Mouse (Mus musculus): Measurements from ENCODE around the gene Cflar.
"Not testable (repeated sequence)": the region's sequence is repeated elsewhere in the genome, so short reads cannot be mapped to it uniquely, and the experiment has no call there.

Gene Cflar

DNA sequence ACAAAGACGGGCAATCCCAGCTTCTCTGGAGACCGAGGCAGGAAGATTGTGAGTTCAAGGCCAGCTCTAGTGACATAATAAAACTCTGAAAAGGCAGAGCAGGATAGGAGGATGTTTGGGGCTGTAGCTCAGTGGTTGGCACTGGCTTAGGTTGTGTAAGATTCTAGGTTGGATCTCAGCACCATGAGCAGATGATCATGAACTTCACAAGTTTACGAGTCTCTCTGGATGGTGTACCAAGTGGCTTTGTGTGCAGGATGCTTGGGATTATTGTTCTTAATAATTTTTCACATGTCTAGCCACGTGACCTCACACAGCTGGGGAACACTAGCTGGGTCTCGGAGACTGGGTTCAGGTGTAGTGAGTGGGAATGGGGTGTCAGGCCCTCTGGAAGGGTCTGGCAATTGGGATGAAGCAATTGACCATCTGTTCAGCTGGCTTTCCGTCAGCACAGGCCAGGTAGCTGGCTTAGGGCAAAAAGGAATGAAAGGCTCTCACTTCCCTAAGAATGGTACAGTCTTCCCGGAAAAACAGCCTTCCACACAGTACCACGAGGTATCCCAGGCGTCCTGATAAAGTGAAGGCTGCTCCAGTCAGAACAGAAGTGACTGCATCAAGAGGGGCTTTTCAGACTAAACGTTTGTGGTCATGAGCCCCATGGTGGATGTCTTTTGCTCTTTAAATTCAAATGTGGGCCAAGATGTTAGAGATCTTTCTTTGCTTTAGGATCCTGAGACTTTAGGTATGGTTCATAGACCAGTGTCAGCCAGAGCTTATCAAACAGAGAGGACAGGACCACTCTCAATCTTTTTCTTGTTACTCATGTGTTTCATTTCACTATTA lies 16.7 kb downstream of the Cflar start:
- no peak for DNase-seq (ENCODE audit: low read depth, low spot score)

DNA sequence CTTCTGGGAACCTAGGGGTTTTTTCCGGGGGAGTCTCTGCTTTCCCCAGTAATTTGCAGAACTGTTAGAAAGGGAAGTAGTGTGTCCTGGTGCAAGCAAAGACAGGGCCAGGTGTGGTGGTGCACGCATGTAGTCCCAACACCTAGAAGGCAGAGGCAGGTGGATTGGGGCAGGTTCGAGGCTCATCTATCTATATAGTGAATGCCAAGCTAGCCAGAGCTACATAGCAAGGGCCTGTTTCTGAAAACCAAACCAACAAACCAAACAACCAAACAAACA lies 17.2 kb downstream of the Cflar start:
- no peak for DNase-seq (ENCODE audit: low read depth, low spot score)

DNA sequence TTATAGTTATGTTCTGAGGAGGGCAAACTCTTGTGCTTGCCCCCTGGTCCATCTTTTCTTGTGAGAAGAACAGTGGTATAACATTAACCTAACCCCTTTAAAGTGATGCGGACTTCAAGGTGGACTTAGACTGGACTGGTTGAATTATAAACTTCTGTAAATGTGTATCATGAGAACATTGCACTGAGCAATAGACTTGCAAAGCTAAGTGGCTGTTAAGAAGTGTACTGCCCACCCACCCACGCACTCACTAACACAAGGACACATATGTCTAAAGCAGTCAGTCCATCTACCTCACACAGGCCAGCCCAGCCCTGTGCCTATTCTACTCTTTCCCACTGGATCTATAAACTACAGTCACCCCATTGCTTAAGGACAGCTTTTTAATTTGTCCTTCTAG lies 22.3 kb downstream of the Cflar start:
- DNase-seq (ENCODE audit: low read depth, low spot score), result no peak

DNA sequence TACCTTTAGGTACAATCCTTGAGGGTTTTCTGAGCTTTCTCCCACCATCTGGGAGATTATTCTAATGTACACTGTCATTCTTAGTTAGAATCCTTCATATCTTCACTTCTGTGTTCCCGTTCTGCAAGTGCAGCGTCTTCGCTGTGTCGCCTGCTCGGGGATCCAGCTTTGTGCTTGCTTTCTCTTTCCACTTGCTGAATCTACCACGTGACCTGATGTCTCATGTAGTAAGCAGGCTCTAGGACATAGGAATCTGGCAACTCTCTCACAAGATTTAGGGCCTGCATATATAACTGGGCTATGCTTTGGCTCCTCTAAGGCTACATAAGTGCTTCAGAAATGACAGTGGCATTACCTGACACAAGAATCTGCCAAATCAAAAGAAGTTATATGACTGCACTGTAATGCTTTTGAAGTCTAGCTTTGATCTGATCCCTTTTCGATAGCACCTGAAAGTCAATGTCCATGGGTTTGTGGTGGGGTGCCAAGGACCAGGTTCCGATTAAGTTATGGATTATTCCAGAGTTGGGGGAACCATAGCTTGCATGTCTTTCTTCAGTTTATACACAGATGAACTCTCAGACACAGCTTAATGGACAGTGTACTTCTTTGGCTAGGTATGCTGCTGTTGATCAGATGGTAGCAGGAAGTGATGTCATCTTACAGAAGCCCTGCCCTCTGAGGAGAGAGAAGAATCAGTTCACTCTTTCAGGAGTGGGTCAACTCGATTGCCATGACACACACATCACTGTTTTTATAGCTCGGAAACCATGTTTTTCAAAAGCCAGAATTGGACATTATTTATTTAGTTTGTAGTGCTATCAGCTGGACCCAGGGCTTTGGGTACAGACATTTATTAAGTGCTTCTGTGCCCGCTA lies 23.0 kb downstream of the Cflar start:
- no peak for DNase-seq (ENCODE audit: low read depth, low spot score)

DNA sequence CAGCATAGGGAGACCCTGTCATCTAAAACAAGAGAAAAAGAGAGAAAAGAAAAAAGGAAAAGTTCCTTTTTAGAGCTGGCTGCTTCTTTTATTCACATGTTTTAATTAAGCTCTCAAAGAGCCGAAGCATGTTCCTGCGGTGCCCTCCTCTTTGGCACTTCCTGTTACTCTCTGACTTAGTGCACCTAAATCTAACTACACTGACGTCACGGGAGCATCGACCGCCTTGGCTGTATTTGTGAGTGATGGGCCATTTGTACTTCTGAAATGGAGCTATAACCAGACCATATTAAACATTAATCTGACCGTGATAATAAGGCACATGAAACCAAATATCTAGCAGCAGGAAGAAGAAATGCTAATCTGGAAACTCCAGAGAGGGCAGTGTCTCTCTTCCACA lies 24.7 kb downstream of the Cflar start:
- DNase-seq (ENCODE audit: low read depth, low spot score), result no peak

DNA sequence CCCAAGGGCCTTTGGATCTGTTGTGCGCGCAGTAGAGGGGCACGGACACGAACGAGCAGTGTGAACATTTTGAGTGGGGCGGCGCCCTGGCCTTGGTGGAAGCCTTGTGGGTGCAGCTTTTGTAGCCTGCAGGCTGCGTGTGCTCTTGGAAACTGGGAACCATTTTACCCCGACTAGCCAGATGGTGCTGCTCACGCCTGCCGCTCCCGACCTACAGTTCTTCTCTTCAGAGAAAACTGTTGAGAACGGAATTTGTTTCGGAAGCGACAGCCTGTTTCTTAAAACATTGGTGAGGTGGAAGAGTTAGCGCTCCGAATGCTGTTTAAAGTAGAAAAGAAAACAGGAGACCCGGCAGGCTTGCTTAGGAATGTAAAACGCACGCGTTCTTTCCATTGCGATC lies 25.7 kb downstream of the Cflar start:
- peak; percentile 77 for DNase-seq (ENCODE audit: low read depth, low spot score)

DNA sequence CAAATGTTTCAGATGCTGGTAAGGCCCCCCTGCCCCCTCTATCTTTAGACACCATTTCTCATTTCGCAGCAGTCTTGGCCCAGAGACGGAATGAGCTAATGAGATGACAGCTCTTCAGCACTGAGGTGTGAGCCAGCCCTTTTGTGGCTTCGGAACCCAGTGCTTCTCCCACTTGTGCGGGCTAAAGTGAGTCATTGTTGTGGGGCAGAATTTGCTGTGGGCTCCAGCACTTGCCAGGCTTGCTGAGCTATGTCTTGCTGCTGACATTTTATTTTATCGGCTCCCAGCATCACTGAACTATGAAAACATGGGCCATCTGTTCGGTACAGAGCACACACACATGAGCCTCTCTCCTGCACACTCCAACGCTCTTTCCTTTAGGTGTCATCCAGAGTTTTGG lies 28.2 kb downstream of the Cflar start:
- DNase-seq (ENCODE audit: low read depth, low spot score), result peak; percentile 93

DNA sequence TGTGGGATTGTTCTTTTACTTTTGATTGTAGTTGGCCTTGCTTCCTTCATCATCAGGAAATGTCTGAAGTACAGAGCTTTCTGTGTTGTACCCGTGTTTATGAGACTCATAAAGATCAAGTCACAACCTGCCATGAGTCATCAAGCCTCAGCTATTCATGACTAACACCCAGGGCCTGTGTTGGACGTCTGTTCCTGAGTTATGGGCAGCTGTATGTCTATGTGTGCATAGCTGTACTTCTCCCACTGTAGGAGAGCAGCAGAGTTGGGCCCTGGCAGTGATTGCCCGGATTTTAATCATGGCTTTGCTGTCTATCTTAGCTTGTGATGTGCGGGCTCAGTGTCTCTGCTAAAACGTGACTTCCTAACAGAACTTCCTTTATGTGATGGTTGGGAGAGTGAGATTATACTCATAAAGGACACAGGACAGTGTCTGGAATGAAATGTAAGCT lies 31.3 kb downstream of the Cflar start:
- no peak for DNase-seq (ENCODE audit: low read depth, low spot score)

DNA sequence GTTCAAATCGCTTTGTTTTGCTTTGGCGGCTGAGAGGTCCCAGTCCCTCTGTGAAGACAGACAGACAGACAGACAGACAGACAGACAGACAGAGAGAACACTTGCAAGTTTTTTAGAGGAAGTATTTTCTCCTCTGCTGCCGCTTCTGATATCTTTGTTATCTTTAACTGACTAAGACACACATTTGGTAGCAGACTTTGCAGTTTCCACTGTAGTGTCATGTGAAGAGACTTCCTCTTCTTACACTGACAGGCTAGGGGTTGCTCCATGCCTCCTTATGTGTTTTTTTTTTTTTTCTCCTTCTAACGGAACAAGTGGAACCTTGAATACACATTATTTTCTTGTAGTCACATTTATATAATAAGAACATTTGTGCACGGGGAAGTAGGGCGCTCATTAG lies 31.9 kb downstream of the Cflar start:
- DNase-seq (ENCODE audit: low read depth, low spot score), result no peak

DNA sequence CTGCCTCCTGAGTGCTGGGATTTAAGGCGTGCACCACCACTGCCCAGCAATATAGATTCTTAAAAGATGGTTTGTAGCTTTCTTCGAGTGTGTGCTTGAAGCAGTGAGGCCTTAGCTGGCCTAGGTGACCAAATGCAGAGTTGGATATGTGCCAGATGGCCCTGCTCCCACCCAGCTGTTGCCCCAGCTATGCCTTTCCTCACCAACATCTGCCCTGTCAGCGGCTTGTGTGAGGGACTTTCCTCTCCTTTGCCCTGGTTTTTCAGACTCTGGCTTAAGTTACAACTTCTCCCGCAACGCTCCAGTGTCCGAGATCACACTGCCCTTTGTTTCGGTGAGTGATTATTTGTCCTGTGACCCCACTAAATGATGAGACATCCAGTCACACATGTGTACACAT lies 33.3 kb downstream of the Cflar start:
- no peak for DNase-seq (ENCODE audit: low read depth, low spot score)

DNA sequence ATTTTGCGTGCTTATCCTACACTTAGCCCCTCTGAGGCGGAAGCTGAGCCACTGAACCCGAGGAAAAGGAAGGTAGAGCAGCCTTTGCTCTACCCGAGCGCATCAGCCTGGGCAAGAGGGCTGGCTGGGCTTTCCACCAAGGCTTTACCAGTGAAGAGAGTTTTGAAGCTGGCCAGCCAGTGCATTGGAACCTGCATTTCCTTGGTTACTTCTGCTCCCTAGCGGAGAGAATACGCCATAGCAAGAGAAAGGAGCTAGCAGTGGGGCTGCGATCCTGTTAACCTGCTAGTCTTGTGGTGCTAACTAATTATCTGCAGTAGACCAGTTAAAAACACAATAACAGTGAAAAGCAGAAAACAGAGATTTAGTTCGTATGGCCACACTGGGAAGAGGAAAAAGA lies 35.6 kb downstream of the Cflar start:
- no peak for DNase-seq (ENCODE audit: low read depth, low spot score)

DNA sequence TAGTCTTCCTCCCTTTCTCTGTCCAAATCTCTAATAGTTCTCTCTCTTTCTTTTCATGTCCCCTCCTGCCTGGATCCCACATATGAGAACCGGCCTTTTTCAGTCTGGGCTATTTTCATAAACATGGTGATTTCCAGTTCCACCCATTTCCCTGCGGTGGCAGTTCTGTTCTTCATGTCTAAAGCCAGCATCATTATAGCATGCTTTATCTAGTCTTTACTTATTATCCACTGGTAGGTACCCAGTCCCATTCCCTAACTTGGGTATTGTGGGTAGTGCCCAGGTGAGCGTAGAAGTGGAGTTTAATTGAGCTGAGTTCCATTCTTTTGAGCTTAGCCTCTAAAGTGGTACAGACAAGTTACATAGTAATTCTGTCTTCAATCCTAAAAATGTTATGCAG lies 48.1 kb downstream of the Cflar start:
- DNase-seq (ENCODE audit: low read depth, low spot score), result no peak

DNA sequence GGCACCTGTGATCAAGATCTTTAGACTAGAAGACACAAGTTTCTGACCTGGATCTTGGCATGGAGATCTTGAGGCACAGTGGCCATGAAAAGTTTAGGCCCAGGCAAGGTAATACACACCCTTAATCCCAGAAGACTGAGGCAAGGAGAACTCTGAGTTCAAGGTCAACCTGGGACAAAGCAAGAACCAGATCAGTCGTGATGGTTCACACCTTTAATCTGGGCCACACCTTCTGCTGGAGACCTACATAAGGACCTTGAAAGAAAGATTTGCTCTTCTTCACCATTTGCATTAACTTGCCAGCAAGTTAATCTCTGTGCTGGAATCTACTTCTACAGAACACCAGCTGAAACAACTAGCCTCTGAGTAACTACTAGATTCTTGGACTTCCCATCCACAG lies 49.3 kb downstream of the Cflar start:
- no peak for DNase-seq (ENCODE audit: low read depth, low spot score)

DNA sequence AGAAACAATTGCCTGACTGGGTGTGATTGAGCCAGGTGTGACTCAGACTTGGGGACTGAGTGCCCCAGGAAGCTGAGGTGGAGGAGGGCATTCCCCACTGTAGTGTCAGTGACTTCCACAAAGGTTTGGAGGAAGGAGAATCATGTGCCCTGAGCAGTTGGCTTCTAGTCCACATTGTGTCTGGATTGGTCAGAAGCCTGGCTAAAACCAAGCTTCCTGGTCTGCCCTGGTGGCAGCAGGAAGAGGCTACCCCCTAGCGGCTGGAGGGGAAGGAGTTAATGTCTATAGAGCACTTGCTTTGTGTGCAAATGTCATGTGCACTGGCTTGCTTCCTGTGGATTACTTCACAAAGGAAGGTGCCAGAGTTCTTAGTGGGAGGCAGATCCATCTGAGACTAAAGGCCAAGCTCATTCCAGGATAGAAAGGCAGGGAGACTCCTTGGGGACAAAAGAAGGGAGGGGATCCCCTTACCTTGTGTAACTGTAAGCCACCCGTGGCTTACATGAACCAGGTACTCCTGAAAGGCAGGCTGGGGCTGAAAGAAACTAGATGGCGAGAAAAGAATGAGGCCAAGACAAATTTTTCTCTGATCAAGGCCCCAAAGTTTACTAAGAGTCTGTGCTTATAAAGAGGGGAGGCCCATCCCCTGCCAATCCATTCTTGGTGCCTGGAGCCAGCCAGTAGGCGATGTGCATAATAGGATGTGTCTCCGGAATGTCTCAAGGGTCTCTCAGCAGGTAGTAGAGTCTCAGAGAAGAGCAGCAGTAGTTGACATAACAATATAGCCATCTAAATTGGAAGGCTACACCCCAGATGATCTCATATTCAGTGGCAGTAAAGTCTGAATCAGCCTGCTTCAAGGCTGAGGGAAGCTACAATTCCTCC lies 50.3 kb downstream of the Cflar start:
- not testable (repeated sequence) for DNase-seq (ENCODE audit: low read depth, low spot score)

DNA sequence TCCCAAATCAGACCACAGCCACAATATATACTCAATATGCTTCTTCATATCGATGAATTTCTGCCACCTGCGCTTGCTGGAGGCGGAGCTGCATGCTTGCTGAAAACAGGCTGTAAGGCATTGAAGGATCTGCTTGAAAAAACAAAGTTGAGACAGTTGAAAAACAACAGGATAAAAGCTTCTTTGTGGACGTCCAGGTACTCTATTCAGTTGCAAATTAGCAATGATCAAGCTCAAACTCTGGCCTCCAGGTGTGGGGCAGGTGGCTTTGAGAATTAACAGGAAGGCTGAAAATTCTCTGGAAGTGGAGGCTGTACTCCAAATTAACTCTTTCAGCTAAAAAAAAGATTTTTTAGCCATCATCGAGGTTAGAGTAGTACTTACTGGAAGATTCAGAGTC lies 51.3 kb downstream of the Cflar start:
- no peak for DNase-seq (ENCODE audit: low read depth, low spot score)

DNA sequence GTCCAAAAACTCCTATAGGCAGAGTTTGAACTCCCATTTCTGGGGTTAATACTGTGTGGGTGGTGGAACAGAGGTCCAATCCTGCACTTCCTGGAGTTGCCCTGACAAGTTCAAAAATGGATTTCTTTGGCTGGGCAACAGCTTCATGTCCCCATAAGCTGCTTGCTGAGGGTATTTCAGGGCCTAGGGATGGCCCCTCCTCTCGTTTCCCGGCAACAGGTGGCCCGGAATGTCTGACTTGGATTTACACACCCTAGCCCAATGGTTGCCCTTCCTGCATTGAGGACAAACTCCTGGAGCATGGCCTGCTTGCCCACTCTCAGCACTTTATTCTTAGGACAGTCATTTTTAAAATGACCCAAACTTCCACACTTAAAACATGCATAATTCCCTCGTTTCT lies 55.1 kb downstream of the Cflar start:
- DNase-seq (ENCODE audit: low read depth, low spot score), result not testable (repeated sequence)

DNA sequence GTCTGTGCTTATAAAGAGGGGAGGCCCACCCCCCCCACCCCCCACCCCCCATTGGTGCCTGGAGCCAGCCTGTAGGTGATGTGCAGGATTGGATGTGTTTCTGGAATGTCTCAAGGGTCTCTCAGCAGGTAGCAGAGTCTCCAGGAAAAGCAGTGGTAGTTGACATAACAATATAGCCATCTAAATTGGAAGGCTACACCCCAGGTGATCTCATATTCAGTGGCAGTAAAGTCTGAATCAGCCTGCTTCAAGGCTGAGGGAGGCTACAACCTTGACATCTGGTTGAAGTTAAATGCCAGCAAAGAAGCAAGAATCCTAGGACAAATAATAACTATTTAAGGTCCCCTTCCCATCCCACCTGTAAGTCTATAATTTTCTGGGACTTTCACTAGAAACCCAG lies 57.8 kb downstream of the Cflar start:
- no peak for DNase-seq (ENCODE audit: low read depth, low spot score)

DNA sequence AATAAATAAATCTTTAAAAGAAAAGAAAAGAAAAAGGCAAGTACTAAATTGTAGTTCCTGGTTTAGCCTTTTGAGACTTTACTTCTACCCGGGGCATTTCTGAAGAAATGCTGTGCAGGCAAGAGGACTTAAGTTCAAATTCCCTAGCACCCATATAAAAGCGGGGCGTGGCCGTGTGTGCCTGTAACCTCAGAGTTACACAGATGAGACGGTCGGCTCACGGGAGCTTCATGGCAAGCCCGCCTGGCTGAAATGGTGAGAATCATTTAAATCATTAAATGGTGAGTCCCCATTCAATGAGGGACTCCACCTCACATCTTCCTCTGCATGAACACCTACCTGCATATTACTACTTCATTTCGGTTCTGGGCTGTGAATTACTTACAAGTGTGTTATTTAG lies 58.4 kb downstream of the Cflar start:
- no peak for DNase-seq (ENCODE audit: low read depth, low spot score)

DNA sequence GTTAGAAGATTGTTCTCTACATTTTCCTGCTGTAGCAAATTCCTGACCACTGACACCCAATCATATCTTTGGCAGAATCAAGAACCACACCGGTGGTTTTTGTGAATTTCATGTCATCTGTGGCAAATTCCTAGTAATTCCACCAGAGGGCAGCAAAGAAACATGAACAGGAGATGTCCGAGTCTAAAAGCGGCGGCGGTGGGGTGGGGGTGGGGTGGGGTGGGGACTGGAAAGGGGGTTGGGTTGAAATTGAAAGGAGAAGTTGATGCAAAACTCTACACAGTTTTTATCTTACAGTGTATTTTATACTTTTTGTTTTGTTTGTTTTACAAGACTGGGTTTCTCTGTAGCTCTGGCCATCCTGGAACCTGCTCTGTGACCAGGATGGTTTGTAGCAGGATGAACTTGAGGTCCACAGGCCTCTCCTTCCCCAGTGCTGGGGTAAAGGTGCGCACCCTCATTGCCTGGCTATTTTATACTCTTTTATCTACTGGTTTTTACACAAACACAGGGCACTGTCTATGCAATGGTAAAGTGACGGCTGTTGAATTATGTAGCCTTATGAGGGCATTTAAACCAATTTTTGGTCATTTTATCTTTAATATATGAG lies 58.9 kb downstream of the Cflar start:
- no peak for DNase-seq (ENCODE audit: low read depth, low spot score)

DNA sequence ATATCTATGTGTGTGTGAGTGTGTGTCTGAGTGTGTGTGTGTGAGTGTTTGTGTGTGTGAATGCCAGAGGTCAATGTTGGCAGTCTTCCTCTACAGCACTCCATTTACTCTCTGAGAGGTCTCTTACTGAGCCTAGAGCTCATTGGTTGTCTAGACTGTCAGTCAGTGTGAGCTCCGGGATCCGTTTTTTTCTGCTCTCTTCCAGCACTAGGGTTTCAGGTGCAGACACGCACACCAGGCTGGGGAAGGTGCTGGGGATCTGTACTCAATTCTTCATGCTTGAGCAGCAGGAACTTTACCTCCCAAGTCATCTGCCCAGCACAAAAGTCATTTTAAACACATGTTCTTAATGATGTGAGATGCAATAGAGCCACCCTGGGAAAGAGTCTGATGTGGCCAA lies 60.8 kb downstream of the Cflar start:
- no peak for DNase-seq (ENCODE audit: low read depth, low spot score)

DNA sequence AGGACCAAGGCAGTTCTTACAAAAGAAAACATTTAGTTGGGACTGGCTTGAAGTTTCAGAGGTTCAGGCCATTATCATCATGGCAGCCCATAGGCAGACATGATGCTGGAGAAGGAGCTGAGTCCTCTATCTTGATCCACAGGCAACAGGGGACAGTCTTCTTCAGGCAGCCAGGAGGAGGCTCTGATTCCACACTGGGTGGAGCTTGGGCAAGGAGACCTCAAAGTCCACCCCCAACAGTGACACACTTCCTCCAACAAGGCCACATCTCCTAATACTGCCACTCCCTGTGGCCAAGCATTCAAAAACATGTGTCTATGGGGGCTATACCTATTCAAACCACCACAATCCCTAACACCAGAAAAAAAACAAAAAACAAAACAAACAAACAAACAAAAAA lies 62.0 kb downstream of the Cflar start:
- no peak for DNase-seq (ENCODE audit: low read depth, low spot score)

DNA sequence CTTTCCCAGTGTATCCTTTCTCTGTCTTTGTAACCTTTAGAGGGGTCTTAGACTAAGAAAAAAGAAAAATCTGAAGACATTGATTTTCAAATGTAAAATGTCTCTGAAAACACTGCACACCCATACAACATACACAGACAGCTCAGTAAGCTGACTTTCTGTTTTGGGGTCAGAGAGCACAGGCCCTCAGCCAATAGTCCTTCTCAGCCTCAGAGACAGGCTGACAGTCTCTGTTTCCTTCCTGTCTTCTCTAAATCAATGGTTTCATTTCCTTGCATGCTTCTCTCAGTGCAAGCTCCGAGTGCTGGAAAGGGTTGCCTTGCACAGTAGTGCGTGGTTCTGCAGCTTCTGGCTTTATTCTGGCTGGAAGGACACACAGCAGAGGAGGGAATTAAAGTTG lies 62.6 kb downstream of the Cflar start:
- DNase-seq (ENCODE audit: low read depth, low spot score), result no peak
